Mouse (Mus musculus) lung, postnatal 0 days (tissue): Measurements from ENCODE around the gene Bckdha. TPM values are rescaled to one million over a fixed set of nuclear protein-coding genes. Genes with fewer than 3 reads are reported as not detected.

Experiments used
- ATAC-seq: fragments of 200-750 bp; cut with Nextera tagmentation; 2 replicates; pipeline ENCODE4 v1.8.0; 2017; ENCODE audit warnings: moderate library complexity
- DNase-seq: peaks from one replicate; pipeline ENCODE4 v3.0.0-alpha.2; 2016; ENCODE audit warnings: low spot score
- H3K27ac ChIP-seq: fragments of 300-500 bp; sonication (generic); 2 replicates; pipeline ENCODE4 v1.5.1; 2014; ENCODE audit warnings: antibody characterized with exemption, mild to moderate bottlenecking, low read length, mixed read lengths
- H3K27me3 ChIP-seq: fragments of 300-500 bp; sonication (generic); replicated peaks from 2 replicates; pipeline ENCODE4 v1.6.1; 2014; ENCODE audit warnings: low read length, mixed read lengths; ENCODE audit not compliant: insufficient read depth
- H3K36me3 ChIP-seq: fragments of 300-500 bp; sonication (generic); 2 replicates; pipeline ENCODE4 v1.6.1; 2014; ENCODE audit warnings: low read length, mixed read lengths; ENCODE audit not compliant: insufficient read depth
- H3K4me1 ChIP-seq: fragments of 300-500 bp; sonication (generic); 2 replicates; pipeline ENCODE4 v1.6.1; 2014; ENCODE audit warnings: antibody characterized with exemption, low read depth, low read length, mixed read lengths; ENCODE audit not compliant: insufficient read depth
- H3K4me2 ChIP-seq: fragments of 300-500 bp; sonication (generic); replicated peaks from 2 replicates; pipeline ENCODE4 v1.6.1; 2014; ENCODE audit warnings: low read depth, mild to moderate bottlenecking, low read length, moderate library complexity, mixed read lengths
- H3K4me3 ChIP-seq: fragments of 300-500 bp; sonication (generic); 2 replicates; pipeline ENCODE4 v1.5.1; 2014; ENCODE audit warnings: low read depth, low read length
- H3K9ac ChIP-seq: fragments of 300-500 bp; sonication (generic); replicated peaks from 2 replicates; pipeline ENCODE4 v1.6.1; 2014; ENCODE audit warnings: low read depth, mild to moderate bottlenecking
- H3K9me3 ChIP-seq: fragments of 300-500 bp; sonication (generic); 2 replicates; pipeline ENCODE4 v1.6.1; 2016; ENCODE audit warnings: low read length, mixed read lengths
- CTCF ChIP-seq: IDR thresholded peaks from 2 replicates; pipeline ENCODE4 v1.5.1; 2016; ENCODE audit warnings: antibody characterized with exemption, mild to moderate bottlenecking
- EP300 ChIP-seq: IDR thresholded peaks from 2 replicates; pipeline ENCODE4 v1.6.1; 2016; ENCODE audit warnings: antibody characterized with exemption, mild to moderate bottlenecking, control low read depth
- WGBS: fragments of 180-500 bp; shearing (Covaris S2); extraction: QIAGEN DNeasy Blood & Tissue Kit; methylation state at CpG from one replicate; pipeline ENCODE4 v1.1.7; 2014; 5-methylcytosine and 5-hydroxymethylcytosine counted together
- polyA plus RNA-seq: library from polyadenylated mRNA; unstranded; fragments of >200 nt; fragmentation: Nextera tagmentation; extraction: Ambion mirVana; gene quantifications from 2 replicates; pipeline ENCODE4 v1.2.1, GENCODE M21; 2015

Bckdha gene
- polyA plus RNA-seq, 1 experiment from 2014 or later = 71.7 TPM

GRCm38 (mm10) chr7:25601346-25601745 lies 57.4 kb downstream of the Bckdha start:
- 87% methylated on average over 16 of the region's 16 CpGs for WGBS
- H3K27ac ChIP-seq = no peak overlapping the region

GRCm38 (mm10) chr7:25600666-25601065 lies 58.1 kb downstream of the Bckdha start:
- Histone ChIP-seq H3K27ac (no peak overlapping the region), H3K36me3 (no peaks in the 10 kb centered on the region), H3K9me3 (no peaks in the 10 kb centered on the region), H3K9ac (no peak overlapping the region), H3K4me1 (no peaks in the 10 kb centered on the region), H3K4me3 (no peak overlapping the region), H3K4me2 (no peak overlapping the region), H3K27me3 (no peaks in the 10 kb centered on the region)
- ATAC-seq (no peak), DNase-seq (no peak)
- 77% methylated on average over 11 of the region's 11 CpGs for WGBS
- no peak for TF ChIP-seq CTCF
- TF ChIP-seq EP300 = no peak

More at GRCm38 (mm10) chr7:25601346-25601745, 57.4 kb downstream of the Bckdha start:
- no peaks in the 10 kb centered on the region for H3K36me3 ChIP-seq
- no peak for TF ChIP-seq CTCF
- no peak for TF ChIP-seq EP300
- ATAC-seq (no peak), DNase-seq (no peak)
- no peaks in the 10 kb centered on the region for H3K4me1 ChIP-seq
- H3K9me3 ChIP-seq = no peaks in the 10 kb centered on the region
- H3K4me3 ChIP-seq = no peak overlapping the region
- H3K4me2 ChIP-seq = no peak overlapping the region
- no peak overlapping the region for H3K9ac ChIP-seq
- no peaks in the 10 kb centered on the region for H3K27me3 ChIP-seq

GRCm38 (mm10) chr7:25599663-25600062 lies 59.1 kb downstream of the Bckdha start:
- Histone ChIP-seq H3K4me2 (no peak overlapping the region), H3K9me3 (no peaks in the 10 kb centered on the region), H3K9ac (no peak overlapping the region), H3K4me1 (no peaks in the 10 kb centered on the region), H3K36me3 (no peaks in the 10 kb centered on the region), H3K27me3 (no peaks in the 10 kb centered on the region), H3K4me3 (no peak overlapping the region), H3K27ac (no peak overlapping the region)
- DNase-seq (peak; percentile 78), ATAC-seq (no peak; the same call in 1 of the 2 replicates)
- WGBS = 10% methylated on average over 10 of the region's 10 CpGs
- TF ChIP-seq EP300 (no peak), CTCF (peak; percentile 85)

GRCm38 (mm10) chr7:25593859-25594258 lies 64.9 kb downstream of the Bckdha start:
- Histone ChIP-seq H3K9ac (no peak overlapping the region), H3K4me1 (no peaks in the 10 kb centered on the region), H3K4me2 (no peak overlapping the region), H3K9me3 (no peaks in the 10 kb centered on the region), H3K27ac (no peak overlapping the region), H3K36me3 (no peaks in the 10 kb centered on the region), H3K27me3 (no peaks in the 10 kb centered on the region), H3K4me3 (no peak overlapping the region)
- WGBS = 65% methylated on average over 3 of the region's 3 CpGs
- DNase-seq (no peak), ATAC-seq (no peak)
- TF ChIP-seq EP300 (no peak), CTCF (no peak)

- WGBS = 83% methylated on average over 2 of the region's 2 CpGs
- DNase-seq (no peak), ATAC-seq (no peak)
- TF ChIP-seq CTCF (no peak), EP300 (no peak)
- no peak overlapping the region for H3K4me2 ChIP-seq
- H3K27me3 ChIP-seq = no peaks in the 10 kb centered on the region
- H3K36me3 ChIP-seq = no peaks in the 10 kb centered on the region
- no peak overlapping the region for H3K9ac ChIP-seq
- no peaks in the 10 kb centered on the region for H3K4me1 ChIP-seq
- no peaks in the 10 kb centered on the region for H3K9me3 ChIP-seq
- H3K4me3 ChIP-seq = no peak overlapping the region
- no peak overlapping the region for H3K27ac ChIP-seq
Observed at GRCm38 (mm10) chr7:25591226-25591625, 67.6 kb downstream of the Bckdha start.

- Histone ChIP-seq H3K4me2 (no peak overlapping the region), H3K4me1 (no peaks in the 10 kb centered on the region), H3K36me3 (no peaks in the 10 kb centered on the region), H3K27me3 (no peaks in the 10 kb centered on the region), H3K9me3 (no peaks in the 10 kb centered on the region), H3K4me3 (no peak overlapping the region), H3K9ac (no peak overlapping the region), H3K27ac (no peak overlapping the region)
- no peak for TF ChIP-seq CTCF
- no peak for TF ChIP-seq EP300
- DNase-seq (no peak), ATAC-seq (no peak)
- whole genome bisulfite sequencing = 79% methylated on average over 9 of the region's 9 CpGs
Observed at GRCm38 (mm10) chr7:25585351-25586204, 73.2 kb downstream of the Bckdha start.
